Comparison of ENCODE assay signal across 10 mouse cellular contexts in the genomic region with DNA sequence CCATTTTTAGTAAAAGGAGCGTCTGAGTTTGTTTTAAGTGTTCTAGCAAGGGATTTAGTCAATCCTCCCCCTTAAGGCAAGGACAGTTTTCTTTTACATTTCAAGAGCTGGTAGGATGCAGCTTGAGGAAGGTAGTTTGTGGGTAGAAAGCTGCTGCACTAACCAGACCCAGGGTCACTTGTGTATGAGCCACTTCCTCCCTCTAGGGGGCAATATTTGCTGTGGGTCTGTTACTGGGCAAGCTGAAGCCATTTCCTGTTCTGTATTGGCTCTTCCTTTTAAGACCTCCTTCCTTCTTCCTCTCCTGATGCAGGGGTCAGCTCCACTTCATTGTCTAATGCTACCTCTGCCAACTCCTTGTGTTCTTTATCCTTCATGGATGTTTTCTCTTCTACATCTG.
DNase-seq lines count a peak whose midpoint lies in the region; TF ChIP-seq lines count a peak whose summit lies in the region.
"Had no signal": no experiment of that assay in that cellular context is flagged by ENCODE, and none has a peak within 500 bp of the region (broad histone marks: within the 10 kb centered on the region; RNA-seq: fewer than 3 reads in every experiment).

No protein-coding gene starts in this region.

- no peaks in the 10 kb centered on the region for H3K27me3 ChIP-seq in spleen, adult 2 months (ENCODE audit: control insufficient read depth, insufficient read depth, low read length)
- H3K27me3 ChIP-seq: liver, embryonic 13.5 days had no signal

- no peaks in the 10 kb centered on the region for H3K36me3 ChIP-seq in spleen, adult 2 months (ENCODE audit: control insufficient read depth, insufficient read depth, low read length)
- H3K36me3 ChIP-seq: liver, embryonic 13.5 days had no signal

- peaks cover 15% of the 10 kb centered on the region for H3K4me1 ChIP-seq in spleen, adult 2 months (ENCODE audit: control insufficient read depth, insufficient read depth, insufficient read length)
- H3K4me1 ChIP-seq: liver, embryonic 13.5 days had no signal

- peak; percentile 46; the same call in 1 of the 2 replicates for TF ChIP-seq CTCF in spleen, adult 2 months (IDR thresholded peaks at IDR 0.05; ENCODE audit: extremely low read depth, insufficient read depth, insufficient read length, insufficient replicate concordance)

- peak; percentile 38 for DNase-seq in adrenal gland, postnatal 14 days
- DNase-seq in adrenal gland, adult 18-20 months (ENCODE audit: low spot score in 2 of 2): no peak
- peak in 1 of 2 experiments; percentile 58 for DNase-seq in spleen, adult 2 months (ENCODE audit: low read depth in 1 of 2, low spot score in 2 of 2)
- DNase-seq in spleen, adult 18-20 months: no peak
- DNase-seq in lung, postnatal 10 days: peak; percentile 10
- peak; percentile 51 for DNase-seq in thymus, postnatal 25 days
- DNase-seq in layer of hippocampus, postnatal 36 days: no peak
- no peak for DNase-seq in left cerebral cortex, adult 8-10 months (ENCODE audit: low spot score in 2 of 2)
- DNase-seq: cerebellum, adult 11 months; liver, embryonic 13.5 days had no signal

- 29% methylated on average over 1 of the region's 1 CpGs for WGBS in spleen, adult 2 months

- H3K27ac ChIP-seq in spleen, adult 2 months (ENCODE audit: insufficient read depth, low read length): peak overlapping the region; percentile 79; the same call in 1 of the 2 replicates
- H3K27ac ChIP-seq: liver, embryonic 13.5 days had no signal

- no peak overlapping the region for H3K4me3 ChIP-seq in spleen, adult 2 months (ENCODE audit: extremely low read depth, insufficient read depth, insufficient read length)
- H3K4me3 ChIP-seq: liver, embryonic 13.5 days had no signal

- TF ChIP-seq POLR2A in spleen, adult 2 months (IDR thresholded peaks at IDR 0.05; ENCODE audit: low read depth, low read length): no peak

Comparison
In these comparisons a context has a peak if more than half of its experiments do, and no peak if none do; other contexts are left out.
1. DNase-seq: peak in adrenal gland, postnatal 14 days (single experiment), lung, postnatal 10 days (single experiment) and thymus, postnatal 25 days (single experiment); none in adrenal gland, adult 18-20 months (0 of 2), spleen, adult 18-20 months (0 of 2), layer of hippocampus, postnatal 36 days (0 of 2) and left cerebral cortex, adult 8-10 months (0 of 2).